ENCODE assay signal across 31 mouse cellular contexts in genomic region chr1:82159201-82159600, GRCm38 (mm10).
A peak's percentile ranks its signal among the peaks of the same experiment; 100 is the strongest.
DNase-seq lines count a peak whose midpoint lies in the region; ATAC-seq and TF ChIP-seq lines count a peak whose summit lies in the region.
"Had no signal": no experiment of that assay in that cellular context is flagged by ENCODE, and none has a peak within 500 bp of the region (broad histone marks: within the 10 kb centered on the region; RNA-seq: fewer than 3 reads in every experiment).

No protein-coding gene starts in this region.

- H3K9ac ChIP-seq in limb, embryonic 11.5 days (ENCODE audit: low read length) = no peak overlapping the region
- H3K9ac ChIP-seq: hindbrain, embryonic 15.5 days; kidney, embryonic 15.5 days; liver, embryonic 15.5 days; lung, embryonic 15.5 days; midbrain, embryonic 12.5 days; neural tube, embryonic 13.5 days had no signal

- no peaks in the 10 kb centered on the region for H3K27me3 ChIP-seq in limb, embryonic 11.5 days (ENCODE audit: control insufficient read depth, insufficient read depth, low read length)
- no peaks in the 10 kb centered on the region for H3K27me3 ChIP-seq in limb, embryonic 10.5 days (ENCODE audit: low read depth, poor library complexity, severe bottlenecking)
- H3K27me3 ChIP-seq: hindbrain, embryonic 15.5 days; liver, embryonic 15.5 days; megakaryocyte, embryonic 14.5 days; midbrain, embryonic 12.5 days; neural tube, embryonic 13.5 days had no signal

- 94% methylated on average over 3 of the region's 3 CpGs for WGBS in limb, embryonic 11.5 days
- 95% methylated on average over 3 of the region's 3 CpGs for WGBS in limb, embryonic 10.5 days

- peak overlapping the region; percentile 9; the same call in 1 of the 2 replicates for H3K27ac ChIP-seq in gastrocnemius, adult 2 months
- no peak overlapping the region for H3K27ac ChIP-seq in limb, embryonic 11.5 days (replicated peaks; ENCODE audit: low read depth, low read length)
- H3K27ac ChIP-seq in limb, embryonic 10.5 days = no peak overlapping the region
- H3K27ac ChIP-seq: hindbrain, embryonic 10.5 days; hindbrain, embryonic 15.5 days; kidney, embryonic 15.5 days; liver, embryonic 15.5 days; lung, embryonic 15.5 days; midbrain, embryonic 12.5 days; neural tube, embryonic 13.5 days had no signal

- no peaks in the 10 kb centered on the region for H3K36me3 ChIP-seq in limb, embryonic 11.5 days (ENCODE audit: control insufficient read depth, insufficient read depth, low read length)
- H3K36me3 ChIP-seq in limb, embryonic 10.5 days = no peaks in the 10 kb centered on the region
- H3K36me3 ChIP-seq: hindbrain, embryonic 10.5 days; hindbrain, embryonic 15.5 days; kidney, embryonic 15.5 days; liver, embryonic 15.5 days; lung, embryonic 15.5 days; midbrain, embryonic 12.5 days; neural tube, embryonic 13.5 days had no signal

- H3K4me1 ChIP-seq in limb, embryonic 11.5 days (ENCODE audit: control insufficient read depth, insufficient read depth, low read length) = no peaks in the 10 kb centered on the region
- H3K4me1 ChIP-seq in limb, embryonic 10.5 days = no peaks in the 10 kb centered on the region
- H3K4me1 ChIP-seq: hindbrain, embryonic 10.5 days; hindbrain, embryonic 15.5 days; kidney, embryonic 15.5 days; liver, embryonic 15.5 days; lung, embryonic 15.5 days; megakaryocyte, embryonic 14.5 days; midbrain, embryonic 12.5 days; neural tube, embryonic 13.5 days had no signal

- peak; percentile 68 for DNase-seq in gastrocnemius, adult 2 months
- DNase-seq in gastrocnemius, postnatal 14 days = no peak
- peak; percentile 9 for DNase-seq in limb, embryonic 11.5 days (ENCODE audit: low spot score)
- no peak for DNase-seq in limb, embryonic 10.5 days (ENCODE audit: low spot score)
- peak; percentile 59 for DNase-seq in adrenal gland, postnatal 10 days
- peak; percentile 33 for DNase-seq in fat pad, adult 2 months (ENCODE audit: extremely low read depth, low read depth, low spot score)
- no peak for DNase-seq in kidney, adult 8-10 months
- DNase-seq: cerebellum, adult 11 months; cerebellum, adult 9-10 months; cerebellum, postnatal 36 days; heart, adult 11 months; kidney, adult 11 months; kidney, postnatal 25 days; left cerebral cortex, postnatal 4 days; liver; lung, postnatal 4 days; right cerebral cortex, postnatal 14 days; spleen, adult 18-20 months; thymus, postnatal 25 days had no signal

- no peak for ATAC-seq in limb, embryonic 11.5 days (ENCODE audit: insufficient number of reproducible peaks, low FRiP score, low TSS enrichment, low read depth)
- ATAC-seq: CD4-positive, CD25-positive, alpha-beta regulatory T cell, adult 4 months; forebrain, embryonic 14.5 days; inflammation-experienced regulatory T-cells, adult 6 months had no signal

- no peak for TF ChIP-seq CTCF in gastrocnemius, adult 2 months (IDR thresholded peaks at IDR 0.05)

- intact Hi-C loops in gastrocnemius, adult 2 months (cut with DNase I) = no loop called here
- intact Hi-C loops in gastrocnemius, postnatal 14 days (cut with DNase I; ENCODE audit: low total_unique reads) = no loop called here

- H3K4me2 ChIP-seq in limb, embryonic 11.5 days (ENCODE audit: low read depth, severe bottlenecking) = no peak overlapping the region
- H3K4me2 ChIP-seq: heart, embryonic 11.5 days; hindbrain, embryonic 15.5 days; kidney, embryonic 15.5 days; liver, embryonic 15.5 days; lung, embryonic 15.5 days; midbrain, embryonic 12.5 days; neural tube, embryonic 13.5 days had no signal

- H3K4me3 ChIP-seq in gastrocnemius, adult 2 months = no peak overlapping the region
- no peak overlapping the region for H3K4me3 ChIP-seq in limb, embryonic 11.5 days (ENCODE audit: low read depth, low read length)
- H3K4me3 ChIP-seq in limb, embryonic 10.5 days = no peak overlapping the region
- H3K4me3 ChIP-seq: hindbrain, embryonic 10.5 days; hindbrain, embryonic 15.5 days; kidney, embryonic 15.5 days; liver, embryonic 15.5 days; lung, embryonic 15.5 days; megakaryocyte, embryonic 14.5 days; midbrain, embryonic 12.5 days; neural tube, embryonic 13.5 days had no signal

- H3K9me3 ChIP-seq in limb, embryonic 11.5 days (ENCODE audit: control insufficient read depth, low read length) = no peaks in the 10 kb centered on the region
- no peaks in the 10 kb centered on the region for H3K9me3 ChIP-seq in limb, embryonic 10.5 days (replicated peaks)
- H3K9me3 ChIP-seq: hindbrain, embryonic 10.5 days; hindbrain, embryonic 15.5 days; kidney, embryonic 15.5 days; liver, embryonic 15.5 days; lung, embryonic 15.5 days; megakaryocyte, embryonic 14.5 days; midbrain, embryonic 12.5 days; neural tube, embryonic 13.5 days had no signal

Comparison
In these comparisons a context has a peak if more than half of its experiments do, and no peak if none do; other contexts are left out.
1. DNase-seq: peak in gastrocnemius, adult 2 months (single experiment), limb, embryonic 11.5 days (single experiment), adrenal gland, postnatal 10 days (single experiment) and fat pad, adult 2 months (single experiment); none in gastrocnemius, postnatal 14 days (single experiment), limb, embryonic 10.5 days (single experiment) and kidney, adult 8-10 months (0 of 2).